Mouse (Mus musculus) C2C12 (cell line): ENCODE measurements around the gene Hypm.

Source experiments
- CEBPB ChIP-seq: IDR thresholded peaks from one replicate; pipeline ENCODE4 v1.6.1; 2011; ENCODE audit warnings: low read depth, mild to moderate bottlenecking, control low read depth, moderate library complexity
- CTCF ChIP-seq: IDR thresholded peaks from one replicate; pipeline ENCODE4 v1.5.1; 2011; ENCODE audit not compliant: control insufficient read depth, insufficient read depth, insufficient read length
- MYOG ChIP-seq: IDR thresholded peaks from one replicate; pipeline ENCODE4 v1.6.1; 2011; ENCODE audit not compliant: control insufficient read depth, insufficient read length; ENCODE audit errors: extremely low read depth

DNA sequence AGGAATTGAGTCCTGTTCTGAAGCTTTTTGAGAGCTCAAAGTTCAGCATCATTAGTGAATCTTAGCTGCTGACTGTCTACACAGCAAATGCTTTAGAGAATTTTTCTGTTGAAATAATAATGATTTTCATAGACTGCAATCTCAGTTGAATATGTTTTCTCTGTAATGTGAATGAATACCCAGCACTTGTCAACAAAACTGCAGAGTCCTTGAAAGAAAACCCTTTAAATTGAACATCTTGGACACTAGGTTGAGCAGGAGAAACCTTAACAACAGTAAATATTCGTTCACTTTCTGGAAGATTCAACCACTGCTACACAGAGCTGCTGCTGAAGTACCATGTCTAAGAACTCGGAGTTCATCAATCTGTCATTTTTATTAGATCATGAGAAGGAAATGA is 38.6 kb downstream of the Hypm start, which contains the start of gene Sytl5:
- TF ChIP-seq MYOG (no peak), CTCF (no peak), CEBPB (no peak)
